Mouse (Mus musculus) cerebellum, adult 9-10 months (tissue): ENCODE data around the gene Sec63.

Experiments used
- DNase-seq: peaks from one replicate; pipeline ENCODE4 v3.0.0; 2022

Gene Sec63

DNA sequence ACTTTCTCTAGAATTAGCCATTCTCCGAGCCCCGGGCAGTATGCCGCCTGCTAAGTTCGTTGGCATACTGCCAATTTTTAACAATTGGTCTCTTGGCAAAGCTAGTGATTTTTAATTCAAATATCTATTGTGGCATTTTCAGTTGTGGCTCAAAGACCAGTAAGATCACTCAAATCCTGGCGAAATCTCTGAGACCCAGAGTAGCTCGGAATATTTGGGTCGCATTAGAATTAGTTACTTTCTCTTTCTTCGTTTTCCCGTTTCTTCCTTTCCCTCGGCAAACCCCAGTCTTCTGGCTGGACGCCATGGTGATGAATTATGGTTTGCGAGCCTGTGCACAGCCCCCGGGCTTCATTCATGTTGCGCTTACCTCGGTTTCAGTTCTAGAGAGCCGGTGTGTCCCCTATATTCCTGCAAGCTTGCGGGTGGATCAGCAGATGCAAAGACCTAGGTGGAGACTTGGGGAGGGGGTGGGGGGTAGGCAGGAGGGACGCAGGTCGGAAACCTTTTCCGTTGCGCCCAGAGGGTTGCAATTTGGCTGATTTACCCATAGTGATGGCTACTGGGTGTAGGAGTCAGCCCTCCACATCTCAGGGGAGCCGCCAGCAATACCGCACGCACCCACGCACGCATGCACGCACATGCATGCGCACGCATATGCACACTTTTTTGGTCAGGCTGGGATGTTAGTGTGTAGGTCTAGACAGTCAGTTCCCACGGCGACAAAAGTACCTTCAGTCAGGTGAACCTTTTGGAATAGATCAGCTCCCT, 102.5 kb downstream of the Sec63 start:
- DNase-seq, result peak; percentile 36

DNA sequence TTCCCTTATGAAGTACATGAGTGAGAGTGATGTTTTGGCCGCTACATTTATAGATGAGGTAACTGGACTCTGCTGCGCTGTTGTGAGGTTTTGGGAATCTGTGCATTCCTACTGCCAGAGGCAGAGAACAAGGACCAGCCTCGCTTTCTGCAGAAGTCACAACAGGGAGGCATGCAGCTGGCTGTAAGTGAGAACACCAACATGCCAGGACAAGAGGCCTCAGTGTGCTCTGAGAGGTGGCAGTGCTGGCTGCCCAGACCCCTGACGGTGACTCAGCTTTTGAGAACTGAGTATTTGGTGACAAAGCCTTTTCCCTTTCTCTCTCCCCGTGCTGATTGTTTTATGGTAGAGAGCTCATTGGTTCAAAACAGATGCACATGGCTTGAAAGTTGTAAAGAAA, 103.4 kb downstream of the Sec63 start:
- no peak for DNase-seq

DNA sequence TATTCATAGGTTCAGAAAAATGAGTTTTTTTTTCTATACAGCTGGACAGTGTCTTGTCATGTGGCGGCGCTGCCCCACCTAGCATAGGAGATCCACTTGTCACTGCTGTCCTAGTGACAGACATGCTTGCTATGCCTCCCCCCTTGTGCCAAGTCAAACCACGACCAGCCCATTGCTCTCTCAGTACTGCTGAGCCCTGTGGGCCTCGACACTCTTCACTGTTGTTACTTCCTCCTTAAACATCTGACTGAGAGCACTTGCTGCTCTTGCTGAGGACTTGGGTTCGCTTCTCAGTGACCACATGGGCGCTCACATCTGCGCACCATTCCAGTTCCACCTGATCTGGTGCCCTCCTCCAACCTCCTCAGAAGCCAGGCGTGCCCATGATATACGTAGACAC, 107.1 kb downstream of the Sec63 start:
- no peak for DNase-seq

DNA sequence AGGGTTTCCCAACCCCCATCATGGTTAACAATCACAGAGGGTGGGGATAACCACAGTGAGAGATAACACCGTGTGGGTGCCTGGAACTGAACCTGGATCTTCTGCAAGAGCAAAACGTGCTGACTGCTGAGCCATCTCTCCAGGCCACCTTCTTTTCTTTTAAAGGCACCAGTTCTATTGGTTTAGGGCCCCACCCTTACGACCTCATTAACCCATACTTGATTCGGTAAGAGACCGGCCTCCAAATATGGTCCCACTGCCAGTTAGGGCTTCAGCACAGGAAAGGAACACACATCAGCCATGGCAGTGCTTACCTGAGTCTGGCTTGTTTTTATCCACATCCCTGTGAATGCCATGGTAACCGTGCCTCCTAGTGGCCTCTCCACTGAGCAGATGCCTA, 108.2 kb downstream of the Sec63 start:
- DNase-seq, result no peak

DNA sequence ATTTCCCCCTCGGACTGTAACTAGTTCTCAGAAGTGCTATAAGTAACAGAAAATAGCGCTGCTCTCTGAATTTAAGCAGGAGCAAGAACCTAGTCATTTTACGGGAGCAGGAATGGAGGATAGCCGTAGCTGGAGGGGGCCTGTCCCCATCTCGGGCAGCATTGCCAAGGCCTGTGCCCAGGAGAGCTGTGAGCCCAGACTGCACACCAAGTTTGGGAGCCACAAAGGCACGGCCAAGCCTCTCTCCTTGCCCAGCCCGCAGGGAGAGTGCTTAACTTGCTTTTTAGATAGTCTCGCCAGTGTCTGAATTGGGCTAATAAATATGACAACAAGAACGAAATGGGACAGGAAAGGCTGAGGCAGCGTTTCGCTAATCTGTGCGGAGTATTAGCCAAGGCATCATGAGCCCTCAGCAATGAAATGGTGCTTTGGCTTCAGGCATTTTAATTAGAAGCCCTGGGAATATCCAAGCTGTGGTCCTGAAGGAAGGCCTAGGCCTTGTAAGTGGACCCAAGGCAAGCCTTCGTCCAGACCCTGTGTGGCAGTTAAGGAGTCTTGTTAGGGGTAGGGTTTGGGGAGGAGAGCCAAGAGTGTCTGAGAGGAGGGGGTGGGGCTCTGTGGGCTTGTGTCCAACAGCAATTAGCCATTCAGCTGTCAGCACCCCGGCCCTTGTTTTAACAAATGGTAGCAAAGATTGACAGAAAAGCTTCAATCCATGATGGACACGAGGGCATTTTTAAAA, 111.1 kb downstream of the Sec63 start:
- DNase-seq, result no peak

DNA sequence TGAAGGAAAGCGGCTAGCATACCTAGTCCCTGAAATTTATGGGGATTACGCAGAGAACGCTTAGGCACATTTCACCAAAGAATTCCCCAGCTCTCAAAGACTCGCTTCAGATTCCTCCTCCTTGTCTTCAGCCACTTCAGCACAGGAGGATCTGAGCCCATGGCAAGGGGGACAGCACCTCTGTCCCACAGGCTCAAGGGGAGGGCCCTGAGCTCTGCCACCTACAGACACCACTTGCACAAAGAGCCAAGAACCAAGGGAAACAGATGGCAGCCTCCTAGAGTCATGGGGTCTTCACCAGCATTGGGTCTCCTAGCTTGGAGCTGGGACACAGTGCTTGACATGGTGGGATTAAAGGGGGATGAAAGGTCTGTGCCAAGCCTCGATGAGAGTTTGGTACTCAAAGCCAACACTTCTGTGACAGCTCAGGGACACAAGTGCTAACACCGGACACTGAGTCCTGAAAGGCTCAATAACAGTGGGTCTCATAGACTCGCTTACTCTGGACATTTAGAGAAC, 111.8 kb downstream of the Sec63 start:
- no peak for DNase-seq

DNA sequence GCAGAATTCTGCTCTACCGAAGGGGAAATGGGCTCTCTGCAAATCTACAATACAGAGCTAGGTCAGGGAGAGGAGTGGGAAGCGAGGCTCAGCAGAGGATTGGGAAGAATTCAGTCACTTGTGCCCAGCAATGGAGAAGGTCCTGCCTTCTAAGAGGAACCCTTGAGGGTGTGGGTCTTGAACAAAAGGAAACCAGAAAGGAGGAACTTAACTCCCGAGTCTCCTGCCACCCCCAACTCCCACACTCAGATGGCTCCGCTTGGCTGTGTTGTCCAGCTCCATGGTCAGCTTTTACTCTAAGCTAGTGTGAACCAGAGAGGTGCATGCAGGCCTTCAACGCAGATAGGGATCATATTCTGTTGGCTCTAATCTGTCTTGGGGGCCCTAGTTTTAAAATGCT, 114.9 kb downstream of the Sec63 start:
- DNase-seq, result no peak

DNA sequence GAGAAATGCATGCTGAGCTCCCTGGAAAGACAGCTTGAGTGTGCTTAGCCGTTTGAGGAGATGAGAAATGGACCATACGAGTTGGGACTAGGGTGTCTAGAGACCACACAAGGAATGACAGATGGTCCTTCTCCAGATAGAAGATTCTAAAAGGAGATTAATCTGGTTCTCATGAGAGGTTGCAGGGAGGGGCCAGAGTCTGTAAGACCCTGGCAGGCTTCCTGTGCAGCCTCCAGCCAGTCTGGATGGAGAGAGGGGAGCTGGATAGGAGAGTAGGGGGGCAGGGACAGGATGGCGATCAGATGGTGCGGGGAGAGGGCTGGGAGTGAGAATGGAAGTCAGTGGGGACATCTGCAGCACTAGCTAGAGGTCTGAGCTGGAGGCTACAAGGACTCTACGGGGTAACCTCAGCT, 118.0 kb downstream of the Sec63 start:
- no peak for DNase-seq

DNA sequence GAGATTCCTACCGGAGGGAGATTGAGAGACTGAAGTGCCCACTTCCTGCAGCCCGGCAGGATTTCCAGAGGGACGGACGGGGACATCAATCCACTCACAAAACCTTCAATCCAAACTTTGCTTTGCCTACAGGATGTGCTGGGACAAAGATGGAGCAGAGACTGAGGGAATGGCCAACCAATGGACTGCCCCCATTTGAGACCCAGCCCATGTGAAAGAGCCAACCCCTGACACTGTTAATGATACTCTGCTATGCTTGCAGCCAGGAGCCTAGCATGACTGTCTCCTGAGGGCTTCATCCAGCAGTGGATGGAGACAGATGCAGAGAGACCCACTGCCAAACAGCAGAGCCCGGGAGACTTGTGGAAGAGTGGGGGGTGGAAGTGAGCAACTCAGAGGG, 118.4 kb downstream of the Sec63 start:
- no peak for DNase-seq
